ENCODE assay signal across 10 mouse cellular contexts in the genomic region with DNA sequence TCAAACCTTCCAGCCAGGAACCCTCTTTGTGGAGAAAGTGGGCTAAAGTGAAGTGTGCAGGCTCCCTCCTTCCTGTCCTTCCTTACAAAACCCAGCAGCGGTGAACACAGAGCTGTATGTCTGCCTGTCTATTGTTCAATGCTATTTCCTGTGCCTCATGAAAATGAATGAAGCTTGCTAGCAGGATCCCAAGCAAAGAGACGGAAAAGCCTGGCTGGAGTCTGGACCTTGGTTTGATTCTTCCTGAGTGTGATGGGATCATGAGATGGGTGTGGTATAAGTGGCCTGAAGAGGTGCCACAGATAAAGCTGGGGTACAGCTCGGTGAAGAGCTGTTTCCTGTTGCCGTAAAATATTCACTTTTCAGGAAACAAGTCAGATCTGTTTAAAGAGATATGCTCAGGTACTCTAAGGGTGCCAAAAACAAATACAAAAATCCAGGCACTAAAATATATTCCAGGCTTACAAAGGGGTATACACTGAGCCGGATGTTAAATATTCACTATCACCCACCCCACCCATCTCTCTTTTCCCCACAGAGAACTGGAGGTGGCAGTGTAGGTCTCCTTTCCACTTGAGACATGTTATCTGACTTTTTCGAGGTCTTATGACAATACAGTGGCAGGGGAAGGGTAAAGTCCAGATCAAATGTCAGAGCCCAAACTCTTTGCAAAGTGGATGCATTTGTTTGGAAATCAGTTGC.
A peak's percentile ranks its signal among the peaks of the same experiment; 100 is the strongest.
DNase-seq lines count a peak whose midpoint lies in the region; ATAC-seq lines count a peak whose summit lies in the region.
"Had no signal": no experiment of that assay in that cellular context is flagged by ENCODE, and none has a peak within 500 bp of the region (broad histone marks: within the 10 kb centered on the region; RNA-seq: fewer than 3 reads in every experiment).

No protein-coding gene starts in this region.

- 48% methylated on average over 6 of the region's 6 CpGs for WGBS in forebrain, embryonic 16.5 days
- WGBS in hindbrain, embryonic 16.5 days: 48% methylated on average over 6 of the region's 6 CpGs

- peak; percentile 28 for DNase-seq in R1 (ENCODE audit: low read depth, low spot score)
- peak; percentile 40 for DNase-seq in lung, postnatal 10 days
- no peak for DNase-seq in ovary, adult 18-20 months (ENCODE audit: low spot score)
- no peak for DNase-seq in gastrocnemius, postnatal 14 days
- DNase-seq in cerebellum, adult 11 months: no peak
- no peak for DNase-seq in ovary, postnatal 36 days (ENCODE audit: low spot score)

- H3K27ac ChIP-seq in forebrain, embryonic 16.5 days (ENCODE audit: low read length): no peak overlapping the region
- no peak overlapping the region for H3K27ac ChIP-seq in hindbrain, embryonic 16.5 days (ENCODE audit: low read depth, low read length)
- H3K27ac ChIP-seq: neural tube, embryonic 12.5 days had no signal

- H3K4me3 ChIP-seq in forebrain, embryonic 16.5 days (replicated peaks; ENCODE audit: low read length): no peak overlapping the region
- no peak overlapping the region for H3K4me3 ChIP-seq in hindbrain, embryonic 16.5 days (ENCODE audit: low read length)
- H3K4me3 ChIP-seq: neural tube, embryonic 12.5 days had no signal

- H3K4me1 ChIP-seq in forebrain, embryonic 16.5 days (replicated peaks; ENCODE audit: control insufficient read depth, insufficient read depth, low read length): peaks cover 11% of the 10 kb centered on the region; the same call in 1 of the 2 replicates
- peaks cover 2% of the 10 kb centered on the region; the same call in 1 of the 2 replicates for H3K4me1 ChIP-seq in hindbrain, embryonic 16.5 days (ENCODE audit: control insufficient read depth, insufficient read depth, low read depth, low read length)

- intact Hi-C loops in gastrocnemius, postnatal 14 days (cut with DNase I; ENCODE audit: low total_unique reads): no loop called here

- H3K27me3 ChIP-seq in forebrain, embryonic 16.5 days (replicated peaks; ENCODE audit: control insufficient read depth, insufficient read depth, low read length): no peaks in the 10 kb centered on the region
- no peaks in the 10 kb centered on the region for H3K27me3 ChIP-seq in hindbrain, embryonic 16.5 days (replicated peaks; ENCODE audit: control insufficient read depth, insufficient read depth, low read length)
- H3K27me3 ChIP-seq: neural tube, embryonic 12.5 days had no signal

- no peak overlapping the region for H3K4me2 ChIP-seq in forebrain, embryonic 16.5 days (ENCODE audit: low read length)
- H3K4me2 ChIP-seq in hindbrain, embryonic 16.5 days (ENCODE audit: low read length): no peak overlapping the region
- H3K4me2 ChIP-seq: neural tube, embryonic 12.5 days had no signal

- H3K9me3 ChIP-seq in forebrain, embryonic 16.5 days (ENCODE audit: control insufficient read depth, low read length): no peaks in the 10 kb centered on the region
- no peaks in the 10 kb centered on the region for H3K9me3 ChIP-seq in hindbrain, embryonic 16.5 days (ENCODE audit: control insufficient read depth, low read length)
- H3K9me3 ChIP-seq: neural tube, embryonic 12.5 days had no signal

- H3K9ac ChIP-seq in forebrain, embryonic 16.5 days (replicated peaks; ENCODE audit: low read depth, low read length): no peak overlapping the region
- H3K9ac ChIP-seq in hindbrain, embryonic 16.5 days (ENCODE audit: low read depth, low read length): no peak overlapping the region; the same call in 1 of the 2 replicates
- H3K9ac ChIP-seq: neural tube, embryonic 12.5 days had no signal

- no peaks in the 10 kb centered on the region for H3K36me3 ChIP-seq in forebrain, embryonic 16.5 days (ENCODE audit: control insufficient read depth, insufficient read depth)
- no peaks in the 10 kb centered on the region for H3K36me3 ChIP-seq in hindbrain, embryonic 16.5 days (ENCODE audit: control insufficient read depth, insufficient read depth, low read length)
- H3K36me3 ChIP-seq: neural tube, embryonic 12.5 days had no signal

- 0 out of 2 replicates have a peak, but pooled peaks have one; percentile 37 for ATAC-seq in forebrain, embryonic 16.5 days
- ATAC-seq in hindbrain, embryonic 16.5 days: peak; percentile 21; the same call in 1 of the 2 replicates
- ATAC-seq: Patski had no signal

Comparison
In these comparisons a context has a peak if more than half of its experiments do, and no peak if none do; other contexts are left out.
1. DNase-seq: peak in R1 (single experiment) and lung, postnatal 10 days (single experiment); none in ovary, adult 18-20 months (single experiment), gastrocnemius, postnatal 14 days (single experiment), cerebellum, adult 11 months (single experiment) and ovary, postnatal 36 days (single experiment).